Mouse (Mus musculus): ENCODE data around the gene Sprtn.
A peak's percentile ranks its signal among the peaks of the same experiment; 100 is the strongest.

Gene Sprtn

DNA sequence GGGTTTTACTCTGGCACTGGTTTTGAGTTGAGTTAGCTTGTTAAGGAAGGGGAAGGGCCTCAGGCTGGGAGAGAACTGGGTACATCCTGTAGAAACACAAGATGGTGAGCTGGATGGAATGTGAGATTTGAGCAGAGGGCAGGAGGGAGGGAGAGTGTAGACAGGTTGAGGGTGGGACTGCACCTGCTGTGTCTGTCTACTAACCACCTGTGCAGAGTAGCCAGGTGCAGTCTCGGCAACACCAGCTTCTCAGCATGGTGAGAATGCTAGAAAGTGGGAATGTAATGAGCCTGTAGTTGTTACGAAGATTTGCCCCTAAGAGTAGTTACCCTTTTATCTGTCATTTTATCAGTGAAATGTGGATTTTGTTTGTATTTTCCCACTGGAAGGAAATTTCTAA is 7.8 kb downstream of the Sprtn start:
- DNase-seq = no peak

DNA sequence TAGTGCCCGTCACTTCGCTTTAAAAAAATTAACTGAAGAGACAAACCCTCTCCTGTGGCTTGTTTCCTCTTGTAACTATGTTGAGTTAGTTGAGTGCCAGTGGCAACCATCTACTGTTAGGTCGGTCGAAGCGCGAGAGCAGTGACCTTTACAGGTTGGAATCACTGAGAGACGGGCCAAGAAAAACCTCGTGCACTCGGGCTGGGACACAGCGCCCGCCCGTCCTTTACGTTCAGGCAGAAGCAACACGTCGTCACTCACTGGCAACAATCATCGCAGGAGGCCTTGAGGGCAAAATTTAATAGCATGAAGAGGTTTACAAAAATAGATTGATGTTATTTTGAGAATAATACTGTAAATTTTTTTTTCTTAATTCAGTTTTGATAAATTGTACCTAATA is 12.2 kb downstream of the Sprtn start:
- DNase-seq = peak; percentile 35

DNA sequence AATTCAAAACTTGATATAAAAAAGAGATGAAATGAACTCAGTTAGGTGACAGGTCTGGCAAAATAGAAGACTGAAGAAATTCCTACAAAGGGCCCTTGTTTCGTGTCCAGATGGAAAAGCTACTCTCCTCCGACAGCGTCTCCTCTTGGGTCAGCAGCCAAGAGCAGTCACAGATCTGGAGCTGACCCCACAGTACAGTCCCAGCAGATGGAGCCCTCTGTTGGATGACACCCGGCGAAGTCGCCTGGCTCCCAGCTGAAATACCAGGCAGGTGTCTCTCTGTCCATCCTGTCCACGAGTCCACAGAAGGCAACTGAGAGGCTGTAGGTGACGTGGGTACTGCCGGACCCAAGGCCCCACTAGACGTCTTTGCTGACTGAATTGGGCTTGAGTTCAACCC is 12.7 kb downstream of the Sprtn start:
- no peak for DNase-seq

DNA sequence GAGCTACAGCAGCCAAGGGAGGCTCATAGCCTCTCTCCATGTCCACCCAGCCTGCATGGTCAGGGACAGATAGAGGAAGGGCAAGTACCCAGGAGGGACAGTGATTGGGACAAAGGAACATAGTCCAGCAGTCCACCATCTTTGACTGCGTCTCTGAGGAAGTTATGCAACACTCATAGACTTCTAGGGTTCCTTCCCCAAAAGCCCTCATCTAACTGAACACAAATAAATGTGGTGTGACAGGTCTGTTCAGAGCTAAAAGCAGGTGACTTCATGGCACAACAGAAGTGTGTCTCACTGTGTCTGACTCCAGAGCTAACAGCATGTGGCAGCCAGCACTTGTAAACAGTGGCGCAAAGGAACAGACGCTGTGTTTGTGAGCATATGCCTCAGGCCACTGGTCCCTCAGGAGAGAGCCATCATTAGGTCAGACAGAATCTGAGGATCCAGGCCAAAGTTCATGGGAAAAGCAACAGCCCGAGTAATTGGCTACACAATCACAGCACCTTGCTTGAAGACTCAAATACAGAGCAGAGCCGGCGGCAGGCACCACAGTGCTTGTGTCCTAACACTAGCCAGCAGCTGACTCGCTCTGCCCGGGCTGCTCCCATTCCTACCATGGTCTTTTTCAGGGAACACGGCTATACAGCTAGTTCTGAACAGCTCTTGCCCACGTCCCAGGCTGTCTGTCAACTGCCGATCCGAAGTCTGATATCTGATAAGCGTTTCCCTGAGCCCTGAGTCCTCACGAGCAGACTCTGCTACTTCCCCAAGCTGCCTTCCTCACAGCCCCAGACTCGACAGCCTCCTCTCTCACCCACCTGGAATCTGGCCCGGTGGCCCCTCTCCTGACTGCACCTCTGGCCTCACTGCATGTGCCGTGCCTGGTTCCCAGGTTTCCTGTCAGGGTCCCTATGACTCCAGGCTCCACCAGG is 14.5 kb downstream of the Sprtn start:
- DNase-seq = peak; percentile 59

DNA sequence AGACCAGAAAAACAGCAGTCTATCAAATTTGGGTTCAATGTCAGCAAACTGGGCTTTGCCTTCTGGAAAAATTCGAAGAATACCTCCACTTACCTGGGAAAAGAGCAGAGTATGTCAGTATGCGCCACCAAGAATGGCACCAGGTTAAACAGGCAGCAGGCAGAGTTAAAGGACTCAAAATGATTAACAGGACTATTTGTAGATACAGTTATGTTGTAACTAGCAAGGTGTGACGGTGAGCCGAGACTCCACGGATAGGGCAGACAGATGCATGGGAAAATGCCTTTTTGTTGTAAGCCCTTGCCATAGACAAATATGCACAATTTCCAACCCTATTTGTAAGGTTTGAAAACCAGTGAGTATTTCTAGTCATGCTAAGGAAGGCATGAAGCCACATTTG is 16.4 kb downstream of the Sprtn start:
- DNase-seq = peak; percentile 56

DNA sequence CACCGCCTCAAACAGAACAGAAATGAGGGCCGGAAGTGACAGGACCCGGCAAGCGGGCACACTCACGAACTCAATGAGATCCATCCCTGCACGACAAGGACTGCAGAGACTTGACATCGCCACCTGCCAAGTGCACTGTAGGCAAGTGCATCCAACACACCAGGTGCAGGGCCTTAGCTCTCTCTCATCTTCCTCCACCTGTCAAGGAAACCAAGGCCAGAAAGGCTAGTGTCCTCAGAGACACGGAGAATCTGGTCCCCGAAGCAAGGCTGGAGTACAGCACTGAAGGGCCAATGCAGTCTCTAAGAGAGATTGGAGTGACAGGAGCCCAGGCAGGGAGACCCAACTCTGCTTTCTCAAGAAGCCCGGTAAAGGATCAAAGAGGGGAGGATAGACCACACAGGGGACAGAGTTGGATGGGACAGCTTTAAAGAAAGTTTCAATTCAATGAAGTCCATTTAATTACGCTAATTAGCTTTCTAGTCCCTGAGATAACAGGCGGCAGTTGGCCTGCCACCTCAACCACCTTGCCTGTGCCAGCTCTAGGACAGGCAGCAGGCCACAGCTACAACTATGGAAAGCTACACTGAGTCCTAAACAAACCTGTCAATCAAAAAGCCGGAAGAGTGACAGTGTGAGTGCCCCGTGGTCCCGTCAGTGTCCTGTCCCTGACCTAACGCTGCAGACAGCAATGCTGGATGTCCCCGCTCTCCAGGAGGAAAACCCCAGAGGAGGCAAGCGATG is 20.2 kb downstream of the Sprtn start:
- DNase-seq = no peak

DNA sequence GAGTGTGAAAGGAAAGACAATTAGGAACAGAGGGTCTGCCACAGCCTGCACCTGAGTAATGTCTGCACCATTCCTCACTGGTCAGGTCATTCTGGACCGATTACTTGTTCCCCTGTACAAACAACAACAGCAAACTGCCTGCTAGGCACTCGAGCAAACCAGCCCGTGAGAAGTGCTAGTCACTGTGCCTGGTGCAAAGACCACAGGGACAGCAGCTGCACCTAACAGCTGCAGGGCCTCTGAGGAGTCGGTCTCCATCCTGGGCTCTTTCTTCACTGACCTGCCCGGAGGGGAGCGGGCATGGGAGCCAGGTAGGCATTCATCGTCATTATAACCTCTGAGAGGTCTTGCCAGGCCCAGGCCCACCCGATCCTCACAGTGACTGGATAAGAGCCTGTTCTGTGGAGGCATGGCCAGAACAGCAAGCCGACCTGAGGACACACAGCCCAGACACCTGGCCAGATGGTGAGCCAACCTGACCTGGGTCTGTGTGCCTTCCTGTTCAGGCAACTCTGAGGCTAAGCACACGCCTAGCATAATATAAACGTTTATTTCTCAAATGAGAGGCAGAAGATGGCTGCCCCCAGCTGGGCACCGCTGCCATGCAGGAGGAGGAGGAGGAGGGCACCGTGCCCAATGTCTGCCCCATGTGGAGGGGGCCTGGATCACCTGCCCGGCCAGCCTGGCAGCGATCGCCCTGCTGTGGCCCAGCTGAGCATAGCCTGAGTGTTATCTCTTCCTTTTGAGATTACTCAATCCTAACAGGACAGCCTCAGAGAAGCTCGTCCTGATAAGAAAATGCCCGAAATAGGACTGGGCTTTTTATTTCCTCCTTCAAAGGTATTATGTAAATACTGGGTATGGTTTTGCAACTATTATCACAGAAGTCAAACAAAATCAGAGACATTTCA is 23.9 kb downstream of the Sprtn start:
- DNase-seq = no peak

DNA sequence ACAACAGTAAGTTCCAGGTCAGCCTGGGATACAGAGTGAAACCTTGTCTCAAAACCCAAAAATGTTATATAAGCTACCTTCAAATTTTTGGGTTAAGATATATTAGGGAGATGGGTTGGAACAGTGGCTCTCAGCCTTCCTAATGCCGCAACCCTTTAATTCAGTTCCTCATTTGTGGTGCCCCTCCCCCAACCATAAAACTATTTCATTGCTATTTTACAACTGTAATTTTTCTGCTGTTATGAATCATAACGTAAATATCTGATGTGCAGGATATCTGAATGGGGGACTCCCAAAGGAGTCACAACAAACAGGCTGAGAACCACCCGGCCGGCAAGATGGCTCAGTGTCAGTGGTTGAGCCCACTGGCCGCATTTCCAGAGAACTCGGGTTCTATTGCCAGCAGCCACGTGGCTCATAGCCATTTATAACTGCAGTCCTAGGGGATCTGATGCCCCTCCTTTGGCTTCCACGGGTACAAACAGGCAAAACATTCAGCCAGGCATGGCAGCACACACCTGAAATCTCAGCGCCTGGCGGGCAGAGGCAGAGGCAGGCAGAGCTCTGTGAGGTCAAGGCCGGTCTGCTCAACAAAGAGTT is 24.9 kb downstream of the Sprtn start:
- no peak for DNase-seq

DNA sequence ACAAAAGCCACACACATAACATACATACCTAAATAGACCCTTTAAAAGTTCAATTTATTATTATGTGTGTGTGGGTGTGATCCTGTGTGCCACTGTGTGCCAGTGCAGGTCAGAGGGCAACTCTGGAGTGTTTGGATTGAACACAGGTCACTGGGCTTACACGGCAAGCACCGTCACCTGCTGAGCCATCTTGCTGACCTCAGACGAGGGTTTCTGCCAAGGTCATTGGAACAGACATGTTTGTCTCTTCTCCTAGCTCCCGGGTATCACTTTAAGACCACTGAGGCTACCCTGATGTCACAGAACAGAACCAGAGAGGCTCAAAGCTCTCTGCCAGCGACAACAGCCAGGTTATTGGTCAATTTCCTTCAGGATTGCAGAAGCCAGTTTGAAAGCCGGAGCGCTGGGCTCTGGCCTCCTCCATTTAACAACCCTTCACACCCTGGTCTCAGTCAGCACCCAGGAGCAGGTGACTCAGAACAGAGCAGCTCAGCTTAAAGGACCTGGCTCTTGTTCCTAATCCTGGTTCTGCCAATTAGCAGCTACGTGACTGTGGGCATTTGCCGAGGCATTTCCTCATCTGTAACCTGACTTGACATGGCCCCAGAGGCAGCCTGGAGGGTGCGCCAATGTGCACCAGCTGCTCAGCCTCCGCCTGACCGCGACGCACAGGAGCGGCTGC is 26.4 kb downstream of the Sprtn start:
- peak; percentile 27 for DNase-seq

DNA sequence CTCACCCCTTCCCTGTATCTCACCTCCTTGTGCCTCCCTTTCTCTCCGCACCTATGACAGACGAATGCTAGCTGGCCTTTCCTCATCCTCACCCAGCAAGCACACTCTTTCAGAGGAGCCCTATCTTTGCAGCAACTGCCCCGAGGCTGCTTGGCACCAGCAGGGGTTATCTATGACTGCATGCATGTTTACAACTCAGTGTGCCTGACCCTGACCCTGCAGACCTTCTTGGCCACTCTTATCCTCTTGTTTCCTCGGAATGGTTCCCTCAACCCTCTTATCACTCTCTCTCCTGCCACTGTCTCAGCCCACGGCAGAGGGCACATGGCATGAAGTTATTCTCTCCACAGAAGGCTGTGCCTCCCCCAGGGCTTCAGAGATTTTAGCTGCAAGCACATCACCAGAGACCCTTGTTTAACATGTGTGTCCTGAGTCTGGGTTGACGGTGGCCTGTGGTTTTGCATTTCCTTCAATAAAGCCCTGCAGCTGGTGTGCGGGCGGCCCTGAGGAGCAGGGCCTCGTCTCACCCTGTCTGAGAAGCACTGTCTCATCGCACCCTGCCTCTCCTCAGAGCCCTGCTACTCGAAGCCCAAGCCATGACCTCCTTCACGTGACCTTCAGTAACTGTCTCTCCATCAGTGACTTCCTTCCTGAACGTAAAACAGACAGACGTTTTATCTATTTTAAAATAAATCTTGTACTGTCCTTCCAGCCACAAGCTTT is 28.0 kb downstream of the Sprtn start:
- no peak for DNase-seq

DNA sequence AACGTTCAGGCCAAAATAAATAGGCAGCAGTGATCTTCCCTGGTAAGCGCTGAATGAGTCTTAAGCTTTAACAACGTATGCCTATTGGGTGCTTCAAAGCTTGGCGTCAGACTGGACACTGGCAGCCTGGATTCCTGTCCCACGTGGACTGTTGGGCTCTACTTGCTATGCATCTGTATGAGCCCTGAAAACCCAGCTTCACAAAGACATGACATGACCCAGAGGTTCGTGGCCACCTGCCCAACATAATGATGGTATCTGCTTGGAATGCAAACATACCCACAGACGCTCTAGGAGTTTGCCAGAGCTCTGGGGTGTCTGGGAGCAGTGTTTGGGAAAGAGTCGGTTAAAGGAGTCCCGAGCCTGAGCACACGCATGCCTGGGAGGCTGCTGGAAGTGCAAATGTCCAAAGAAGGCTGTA is 28.7 kb downstream of the Sprtn start:
- peak; percentile 77 for DNase-seq

DNA sequence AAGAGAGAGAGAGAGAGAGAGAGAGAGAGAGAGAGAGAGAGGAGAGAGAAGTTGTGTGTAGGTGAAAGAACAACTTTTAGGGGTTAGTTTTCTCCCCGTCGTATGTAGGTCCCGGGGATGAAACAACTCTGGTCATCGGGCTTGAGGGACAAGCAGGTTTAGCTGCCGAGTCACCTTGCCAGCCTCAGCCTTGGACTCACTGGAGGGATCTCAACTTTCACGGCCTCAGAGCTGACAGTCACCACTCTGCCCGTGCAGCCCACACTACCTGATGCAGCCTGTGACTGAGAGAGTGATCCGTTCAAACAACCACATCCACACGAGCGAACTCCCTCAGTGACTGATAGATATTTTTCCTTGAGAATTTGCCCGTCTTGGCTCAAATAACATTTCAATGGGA is 31.3 kb downstream of the Sprtn start:
- no peak for DNase-seq

DNA sequence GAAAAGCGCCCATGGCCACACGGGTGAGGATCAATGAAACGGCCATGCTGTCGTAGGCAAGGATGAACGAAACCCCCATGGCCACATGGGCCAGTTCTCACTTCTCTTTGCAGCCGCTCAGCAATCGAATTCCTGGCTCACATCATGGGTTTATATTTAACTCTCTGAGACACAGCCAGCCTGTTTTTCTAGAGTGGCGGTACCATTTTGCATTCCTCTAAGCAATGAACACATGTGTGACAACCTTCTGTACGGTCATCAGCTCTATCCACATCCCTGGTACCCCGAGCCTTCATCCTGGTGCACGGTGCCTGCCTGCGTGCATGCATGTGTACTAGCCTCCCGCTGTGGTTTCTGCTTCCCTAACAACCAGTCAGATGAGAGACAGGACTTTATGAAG is 32.4 kb downstream of the Sprtn start:
- DNase-seq = peak; percentile 54

DNA sequence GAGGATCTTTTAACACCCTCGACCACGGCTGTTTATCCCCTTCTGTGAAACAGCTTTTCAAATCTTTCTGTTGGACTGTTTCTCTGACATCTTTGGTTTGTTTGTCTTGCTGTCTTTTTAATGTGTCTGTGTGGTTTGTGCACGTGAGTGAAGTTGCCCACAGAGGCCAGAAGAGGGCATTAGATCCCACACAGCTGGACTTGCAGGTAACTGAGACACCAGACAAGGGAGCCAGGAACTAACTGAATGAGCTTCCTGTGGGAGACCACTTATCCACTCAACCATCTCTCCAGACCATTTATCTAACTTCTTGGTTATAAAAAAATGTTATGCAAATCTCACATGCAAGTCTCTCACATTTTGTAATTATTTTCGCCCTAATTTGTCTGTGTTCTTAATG is 33.0 kb downstream of the Sprtn start:
- no peak for DNase-seq

DNA sequence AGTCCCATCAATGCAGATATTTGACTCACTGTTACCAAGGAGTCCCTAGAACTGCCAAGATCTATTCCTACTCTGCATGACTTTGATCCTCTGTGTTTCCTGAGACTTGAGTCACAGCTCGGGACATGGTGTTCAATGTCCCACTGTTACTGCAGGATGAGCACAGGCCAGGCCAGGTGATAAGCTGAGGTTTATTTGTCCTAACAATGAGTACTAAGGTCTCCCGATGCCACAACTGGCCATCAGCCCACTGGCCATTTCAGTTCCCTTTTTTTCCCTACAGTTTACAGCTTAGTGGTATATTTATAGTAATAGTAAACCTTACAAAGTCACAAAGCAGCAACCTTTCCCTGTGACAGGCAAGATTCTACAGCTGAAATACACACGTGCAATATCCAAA is 34.7 kb downstream of the Sprtn start:
- DNase-seq = no peak

DNA sequence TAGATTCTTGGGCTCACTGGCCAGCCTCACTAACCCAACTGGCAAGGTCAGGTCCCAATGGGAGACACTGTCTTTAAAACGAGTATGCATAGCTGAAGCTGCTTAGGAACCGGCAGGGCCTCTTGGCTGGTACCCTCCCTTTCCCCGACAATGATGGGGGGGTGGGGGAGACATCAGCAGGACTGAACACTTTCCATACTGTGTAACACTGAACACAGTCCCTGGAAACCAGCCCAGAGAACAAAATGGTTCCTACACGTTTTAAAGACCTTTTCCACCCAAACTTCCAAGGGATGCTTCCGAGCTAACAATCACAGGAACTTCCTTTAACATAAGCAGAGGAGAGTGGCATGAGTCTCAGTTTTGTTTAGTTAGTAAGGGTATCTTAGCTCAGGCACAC is 37.4 kb downstream of the Sprtn start:
- no peak for DNase-seq

DNA sequence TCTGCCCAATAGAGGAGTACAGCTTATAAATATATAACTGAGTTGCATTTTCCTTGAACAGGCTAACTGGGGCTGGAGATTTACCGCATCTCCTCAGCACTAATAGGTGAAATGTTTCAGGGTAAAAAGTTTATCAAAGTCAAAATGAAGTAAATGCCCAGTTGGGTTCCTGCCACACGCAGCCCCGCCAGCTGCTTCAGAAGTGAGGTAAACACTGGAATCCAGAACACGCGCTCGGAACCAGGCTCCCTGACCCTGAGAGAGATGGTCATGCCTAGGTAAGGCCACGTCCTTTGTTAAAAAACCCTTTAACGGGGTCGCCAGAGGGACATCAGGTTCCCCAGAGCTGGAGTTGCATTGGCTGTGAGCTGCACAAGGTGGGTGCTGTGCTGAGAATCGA is 39.0 kb downstream of the Sprtn start:
- DNase-seq = no peak

DNA sequence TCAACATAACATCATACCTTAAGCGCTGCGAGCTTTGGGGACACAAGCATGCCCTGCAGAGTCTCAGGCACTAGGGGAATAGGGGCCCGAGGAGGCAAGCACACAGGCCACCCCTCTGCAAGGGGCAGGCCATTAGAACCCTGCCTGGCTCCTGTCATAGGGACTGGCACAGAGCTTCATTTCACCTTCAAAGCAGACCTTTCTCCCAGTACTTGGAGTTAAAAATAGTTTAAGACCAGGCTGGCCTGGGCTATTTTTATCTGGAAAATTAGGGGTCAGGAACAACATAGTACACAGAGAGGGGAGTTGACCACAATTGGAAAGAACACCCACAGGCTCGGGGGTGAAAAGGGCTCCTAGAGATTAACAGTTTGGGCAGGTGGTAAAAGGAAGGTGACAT is 39.6 kb downstream of the Sprtn start:
- no peak for DNase-seq

DNA sequence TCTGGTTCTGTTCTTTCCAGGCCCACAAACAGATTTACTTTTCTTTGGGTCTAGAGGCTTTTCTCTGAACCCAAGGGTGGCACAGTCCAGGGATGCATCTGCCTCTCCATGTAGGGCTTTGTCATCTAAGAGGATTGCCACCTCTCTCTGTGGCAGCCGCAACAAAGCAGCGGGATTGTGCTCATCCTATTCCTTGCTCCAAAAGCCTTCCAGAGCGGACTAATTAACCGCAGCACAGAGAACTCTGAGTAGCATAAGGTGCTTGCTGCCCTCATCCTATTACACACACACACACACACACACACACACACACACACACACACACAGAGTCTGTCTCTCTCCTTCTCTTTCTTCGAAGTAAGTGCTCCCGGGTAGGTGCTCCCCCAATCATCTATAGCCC is 46.1 kb downstream of the Sprtn start:
- no peak for DNase-seq

DNA sequence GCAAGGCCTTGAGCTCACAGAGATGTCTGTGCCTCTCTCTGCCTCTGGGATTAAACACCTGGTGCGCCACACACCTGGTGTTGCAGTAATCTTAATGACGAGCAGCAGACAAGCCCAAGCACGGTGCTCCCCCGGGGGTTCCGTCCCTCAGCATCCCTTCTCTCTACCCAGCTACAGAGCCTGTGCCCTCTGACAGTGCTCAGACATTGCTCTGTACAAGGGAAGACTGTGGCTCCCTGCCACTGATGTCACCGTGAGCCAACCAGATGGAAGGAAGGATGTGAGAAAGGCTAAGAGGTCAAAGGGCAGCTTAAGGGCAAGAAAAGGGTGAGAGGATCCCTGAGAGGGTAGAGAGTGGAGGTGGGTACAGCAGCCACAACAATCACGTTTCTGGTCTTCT is 46.7 kb downstream of the Sprtn start:
- DNase-seq = no peak

All from kidney, adult 11 months (tissue).